Mouse (Mus musculus) lung, adult 2 months (tissue): ENCODE measurements around the gene Sdhb.

Source experiments
- CTCF ChIP-seq: fragments of 200-500 bp; IDR thresholded peaks from 2 replicates; pipeline ENCODE4 v1.5.1; 2011; ENCODE audit warnings: mild to moderate bottlenecking, low read length, control low read depth; ENCODE audit not compliant: insufficient read depth
- POLR2A ChIP-seq: fragments of 200-500 bp; IDR thresholded peaks from 2 replicates; pipeline ENCODE4 v1.6.1; 2011; ENCODE audit warnings: low read depth, mild to moderate bottlenecking, control low read depth, low read length, borderline replicate concordance; ENCODE audit errors: extremely low read depth

DNA sequence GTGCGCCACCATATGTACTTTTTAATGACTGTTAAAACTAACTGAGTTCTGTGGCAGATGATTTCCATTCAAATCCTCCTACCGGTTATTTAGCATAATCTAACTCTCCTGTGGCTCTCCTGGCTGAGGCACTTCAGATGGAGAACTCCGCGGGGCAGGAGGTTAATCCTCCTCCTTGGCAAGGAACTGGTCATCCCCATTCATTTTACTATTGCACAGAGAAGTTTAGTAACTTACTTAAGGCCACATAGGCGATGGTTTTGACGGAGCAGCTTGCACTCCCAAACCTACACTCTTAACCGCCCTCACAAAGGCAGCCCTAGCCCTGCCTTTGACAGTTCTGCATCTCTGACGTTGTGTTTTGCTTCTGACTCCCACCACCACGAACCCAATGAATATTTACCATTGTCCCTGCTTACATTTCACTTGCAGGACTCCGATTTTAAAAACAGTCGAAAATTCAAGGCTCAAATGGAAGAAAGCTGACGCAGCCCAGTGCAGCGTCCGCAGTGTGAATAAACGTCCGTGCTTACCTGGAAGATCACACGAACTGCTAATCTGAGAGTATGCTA is 3.8 kb upstream of the Sdhb start:
- TF ChIP-seq CTCF (no peak), POLR2A (no peak)
